Mouse (Mus musculus): ENCODE results near the gene Gm26920. TPM values are rescaled to one million over a fixed set of nuclear protein-coding genes. Genes with fewer than 3 reads are reported as not detected.
"Not testable (repeated sequence)": the region's sequence is repeated elsewhere in the genome, so short reads cannot be mapped to it uniquely, and the experiment has no call there.

Gm26920 gene
- total RNA-seq (2021): not detected
- long read RNA-seq, experiment 1, partial matches to known transcripts: 0 of 1 reads
- long read RNA-seq, experiment 1, other reads (novel, unspliced or antisense): 1 of 1 reads
- long read RNA-seq, experiment 2, partial matches to known transcripts: 0 of 3 reads
- long read RNA-seq, experiment 2, other reads (novel, unspliced or antisense): 3 of 3 reads

DNA sequence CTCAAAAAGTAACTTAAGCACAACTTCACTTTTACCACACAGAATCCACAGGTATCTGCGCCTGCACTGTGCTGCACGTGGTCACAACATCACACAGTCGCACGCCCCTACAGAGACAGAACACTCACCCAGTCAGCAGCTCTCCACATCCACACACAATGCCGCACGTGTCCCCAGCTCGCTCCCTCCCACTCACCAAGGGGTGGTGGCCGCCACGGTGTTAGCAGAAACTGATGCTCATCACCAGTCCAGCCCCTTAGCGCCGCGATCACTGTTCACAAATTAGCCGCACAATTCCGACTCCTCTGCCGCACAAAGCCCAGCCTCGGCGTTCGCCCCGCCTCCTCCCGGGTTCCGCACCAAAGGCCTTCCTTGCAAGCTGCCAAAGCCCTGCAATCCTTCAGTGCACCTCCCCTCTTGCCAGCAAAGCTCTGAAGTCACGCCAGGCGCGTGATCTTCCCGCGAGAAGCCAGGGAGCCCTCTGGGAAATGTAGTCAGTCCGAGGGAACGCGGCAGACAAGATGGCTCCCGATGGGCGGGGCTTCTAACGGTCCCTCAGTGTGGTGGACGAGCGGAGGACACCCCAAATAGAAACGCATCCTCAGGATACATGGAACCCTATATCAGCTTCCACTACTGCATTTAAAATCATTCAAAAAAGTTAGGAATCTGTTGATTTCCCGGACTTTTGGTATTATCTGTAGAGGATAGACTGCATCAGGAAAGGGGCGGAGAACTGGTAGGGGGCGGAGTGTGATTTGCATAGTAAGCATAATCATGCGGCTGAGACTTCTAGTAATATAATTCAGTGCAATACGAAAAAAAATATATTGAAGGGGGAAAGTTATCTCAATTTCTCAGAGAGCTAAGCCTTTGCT, at the start of gene Gm26920, which contains the start of gene Zfp566:
Gene Gm26920 (minus strand): TSS at position 319 of the 878 bp plus-strand sequence.
Gene Zfp566 (minus strand): TSS at position 436 of the 878 bp plus-strand sequence.
- DNase-seq (ENCODE audit: low spot score in 2 of 2): peak; percentile 97 to 98

DNA sequence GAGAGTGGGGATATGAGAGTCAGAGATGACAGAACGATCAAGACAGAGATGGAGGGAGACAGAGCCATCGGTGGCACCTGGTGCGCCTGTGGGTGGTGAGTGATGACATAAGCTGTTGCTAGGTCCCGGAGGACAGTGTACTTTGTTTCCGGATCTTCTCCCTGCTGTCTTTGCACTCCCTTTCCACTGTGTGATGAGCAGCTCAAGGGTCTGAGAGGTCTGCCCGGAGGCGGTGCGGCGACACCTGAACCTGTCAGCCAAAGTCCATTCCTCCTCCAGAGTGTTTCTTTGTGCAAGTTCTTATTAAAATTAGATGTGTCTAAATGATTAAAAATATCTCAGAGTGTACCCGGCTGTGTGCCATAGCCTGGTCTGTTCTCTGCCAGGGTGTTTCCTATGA, 46.6 kb upstream of the Gm26920 start:
- peak in 1 of 2 experiments; percentile 22 for DNase-seq (ENCODE audit: low spot score in 2 of 2)

DNA sequence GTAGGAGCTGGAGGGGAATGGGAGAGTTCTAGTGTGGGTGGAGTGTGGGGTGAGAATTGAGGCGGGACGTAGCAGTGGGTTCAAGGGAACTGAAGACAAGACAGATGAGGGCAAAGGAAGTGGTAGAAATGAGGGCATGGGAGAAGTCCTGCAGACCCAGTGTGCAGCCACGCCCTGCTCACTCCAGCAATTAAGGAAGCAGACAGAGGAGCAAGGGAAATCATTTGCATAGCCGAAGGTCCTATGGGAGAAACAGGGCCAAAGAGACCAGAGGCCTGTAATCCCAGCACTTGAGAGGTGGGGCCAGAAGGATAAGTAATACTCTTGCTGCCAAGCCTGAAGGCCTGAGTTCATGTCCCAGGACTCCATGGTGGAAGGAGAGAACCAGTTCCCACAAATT, 42.2 kb upstream of the Gm26920 start:
- DNase-seq (ENCODE audit: low spot score in 2 of 2): no peak

DNA sequence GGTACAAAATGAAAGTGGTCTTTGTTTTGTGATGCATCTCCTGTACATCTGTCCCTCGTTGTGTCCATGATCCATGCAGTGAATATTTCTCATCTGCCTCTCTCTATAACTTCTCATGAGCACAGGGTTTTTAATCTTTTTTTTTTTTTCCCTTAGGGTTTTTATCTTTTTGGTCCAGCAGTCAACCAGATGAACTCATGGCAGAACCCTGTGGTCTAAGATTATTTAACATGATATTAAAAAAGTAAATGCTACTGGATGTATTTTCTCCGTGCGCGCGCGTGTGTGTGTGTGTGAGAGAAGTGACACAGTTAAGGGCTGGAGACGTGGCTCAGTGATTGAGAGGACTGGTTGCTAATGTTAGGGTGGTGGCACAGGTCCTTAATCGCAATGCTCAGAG, 39.7 kb upstream of the Gm26920 start:
- DNase-seq (ENCODE audit: low spot score in 2 of 2): no peak

DNA sequence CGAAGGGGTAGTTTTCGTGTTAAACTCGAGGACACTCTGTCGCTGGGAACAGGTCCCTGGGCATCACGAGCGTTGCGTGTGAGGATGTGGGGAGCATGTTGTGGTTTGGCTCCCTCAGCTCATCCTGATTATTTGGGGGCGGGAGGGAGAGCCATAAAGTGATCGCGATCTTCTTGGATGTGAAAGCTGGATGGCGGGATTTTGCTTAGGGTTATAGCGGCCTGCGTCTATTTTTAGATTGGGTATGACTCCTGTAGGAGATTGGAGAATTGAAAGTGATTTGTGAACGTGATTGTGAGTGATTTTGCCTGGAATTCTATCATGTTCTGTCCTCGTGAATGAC, 31.9 kb upstream of the Gm26920 start:
- no peak for DNase-seq (ENCODE audit: low spot score in 2 of 2)

DNA sequence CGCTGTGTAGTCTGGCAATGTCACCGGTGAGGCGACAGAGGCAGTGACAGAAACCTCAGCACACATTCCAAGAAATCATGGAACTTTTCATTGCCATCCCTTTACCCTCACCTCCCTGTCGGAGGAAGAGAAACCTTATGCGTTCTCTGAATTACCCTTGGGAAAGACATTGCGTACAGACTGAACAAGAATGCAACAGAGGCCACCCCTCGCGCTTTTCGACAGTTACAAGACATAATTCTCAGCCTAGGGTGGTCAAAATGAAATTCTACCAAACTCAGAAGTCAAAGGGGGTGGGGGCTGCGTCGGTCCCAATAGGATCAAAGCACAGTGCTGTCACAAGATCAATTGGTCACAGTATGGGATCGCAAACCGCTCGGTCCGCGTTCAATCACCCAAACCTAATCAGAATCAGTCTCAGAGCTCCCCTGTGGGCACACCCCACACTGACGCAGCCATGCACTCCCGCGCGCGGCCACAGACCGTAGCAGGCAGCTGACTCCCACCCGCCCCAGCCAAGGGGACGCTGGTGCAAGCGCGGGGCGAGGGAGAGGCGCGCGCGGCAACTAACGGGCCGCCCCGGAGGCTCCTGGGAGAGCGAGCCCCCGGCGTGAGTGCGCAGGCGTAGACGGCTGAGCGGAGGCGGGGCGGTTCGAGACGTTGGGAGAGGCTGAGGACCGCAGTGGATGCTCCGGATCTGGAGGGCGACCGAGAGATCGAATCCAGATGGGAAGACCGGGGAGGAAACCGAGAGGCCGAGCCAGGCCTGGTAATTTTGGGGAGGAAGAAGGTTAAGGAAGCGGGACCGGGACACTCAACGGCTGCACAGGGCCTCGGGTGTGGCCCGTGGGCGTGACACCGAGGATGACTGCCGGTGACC, 31.3 kb upstream of the Gm26920 start, which contains the start of gene Zfp382:
Gene Zfp382 (plus strand): TSS at position 635 of the 880 bp plus-strand sequence.
- DNase-seq (ENCODE audit: low spot score in 2 of 2): peak; percentile 86 to 92

DNA sequence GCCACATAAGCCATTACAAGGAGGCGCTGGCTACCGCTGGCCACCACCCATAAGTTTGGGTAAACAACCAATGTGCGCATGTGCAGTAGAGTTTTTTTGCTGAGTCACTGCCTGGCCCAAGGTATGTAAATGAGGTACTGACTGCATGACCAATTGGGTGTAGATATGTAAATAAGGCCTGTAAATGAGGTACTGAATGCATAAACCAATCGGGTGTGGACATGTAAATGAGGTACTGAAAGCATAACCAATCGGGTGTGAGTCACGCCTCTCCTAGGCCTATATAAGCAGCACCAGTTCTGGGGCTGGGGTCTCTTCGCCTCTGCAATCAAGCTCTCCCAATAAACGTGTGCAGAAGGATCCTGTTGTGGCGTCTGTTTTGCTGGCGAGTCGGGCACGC, 27.7 kb upstream of the Gm26920 start:
- DNase-seq (ENCODE audit: low spot score in 2 of 2): not testable (repeated sequence)

DNA sequence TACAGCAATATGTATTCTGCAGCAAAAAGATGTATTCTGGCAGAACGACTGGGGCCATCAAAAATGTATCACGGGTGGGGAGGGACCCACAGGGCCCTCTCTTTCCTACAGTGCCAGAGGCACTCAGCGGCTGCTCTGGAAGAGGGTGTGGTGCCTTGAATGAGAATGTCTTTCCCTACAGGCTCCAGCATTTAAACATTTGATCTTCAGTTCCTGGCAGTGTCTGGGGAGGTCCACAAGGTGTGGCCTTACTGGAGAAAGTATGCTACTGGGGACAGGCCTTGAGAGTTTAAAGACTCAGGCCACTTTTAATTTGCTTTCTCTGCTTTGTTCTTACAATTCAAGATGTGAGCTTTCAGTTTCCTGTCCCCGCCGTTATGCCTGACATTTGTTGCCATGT, 25.9 kb upstream of the Gm26920 start:
- DNase-seq (ENCODE audit: low spot score in 2 of 2): no peak

DNA sequence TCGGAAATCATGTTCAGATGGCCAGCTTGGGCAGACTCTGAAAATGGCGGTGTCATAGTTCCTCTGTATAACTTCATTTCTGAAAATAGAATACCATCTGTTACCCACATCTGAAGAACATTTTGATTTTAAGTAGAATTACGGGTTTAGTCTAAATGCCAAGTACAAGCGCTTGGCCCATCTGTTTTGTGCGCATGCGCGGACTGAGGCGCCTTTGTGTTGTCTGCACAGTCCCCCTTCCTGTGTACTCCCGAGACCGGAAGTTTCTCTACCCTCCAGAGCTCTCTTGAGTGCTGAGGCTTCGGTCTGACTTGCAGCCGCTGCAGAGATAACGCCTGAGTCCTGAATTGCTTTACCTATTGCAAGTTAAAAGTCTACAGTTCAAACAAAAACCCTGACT, 9.1 kb upstream of the Gm26920 start:
- peak; percentile 68 to 88 for DNase-seq (ENCODE audit: low spot score in 2 of 2)

DNA sequence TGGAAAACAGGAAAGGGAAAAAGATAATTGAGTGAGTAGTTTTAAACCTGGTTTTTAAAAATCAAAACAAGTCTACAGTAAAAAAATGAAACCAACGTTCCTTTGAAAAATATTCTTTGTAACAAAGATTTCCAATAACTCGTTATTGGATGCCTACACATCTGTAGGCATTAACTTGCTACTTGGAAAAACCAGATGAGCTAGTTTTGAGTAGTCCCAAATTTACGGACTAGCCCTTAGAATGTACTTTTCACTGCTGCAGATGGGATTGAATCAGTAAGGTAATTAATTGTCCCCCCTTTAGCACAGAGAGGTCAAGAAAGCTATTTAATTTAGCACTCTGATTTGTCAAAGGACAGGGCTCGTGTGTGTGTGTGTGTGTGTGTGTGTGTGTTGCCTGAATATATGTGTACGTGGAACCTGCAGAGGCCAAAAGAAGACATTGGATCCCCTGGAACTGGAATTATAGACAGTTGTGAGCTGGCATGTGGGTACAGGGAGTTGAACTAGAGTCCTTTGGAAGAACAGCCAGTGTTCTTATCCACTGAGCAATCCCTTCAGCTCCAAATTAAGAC, 5.4 kb upstream of the Gm26920 start:
- no peak for DNase-seq (ENCODE audit: low spot score in 2 of 2)

DNA sequence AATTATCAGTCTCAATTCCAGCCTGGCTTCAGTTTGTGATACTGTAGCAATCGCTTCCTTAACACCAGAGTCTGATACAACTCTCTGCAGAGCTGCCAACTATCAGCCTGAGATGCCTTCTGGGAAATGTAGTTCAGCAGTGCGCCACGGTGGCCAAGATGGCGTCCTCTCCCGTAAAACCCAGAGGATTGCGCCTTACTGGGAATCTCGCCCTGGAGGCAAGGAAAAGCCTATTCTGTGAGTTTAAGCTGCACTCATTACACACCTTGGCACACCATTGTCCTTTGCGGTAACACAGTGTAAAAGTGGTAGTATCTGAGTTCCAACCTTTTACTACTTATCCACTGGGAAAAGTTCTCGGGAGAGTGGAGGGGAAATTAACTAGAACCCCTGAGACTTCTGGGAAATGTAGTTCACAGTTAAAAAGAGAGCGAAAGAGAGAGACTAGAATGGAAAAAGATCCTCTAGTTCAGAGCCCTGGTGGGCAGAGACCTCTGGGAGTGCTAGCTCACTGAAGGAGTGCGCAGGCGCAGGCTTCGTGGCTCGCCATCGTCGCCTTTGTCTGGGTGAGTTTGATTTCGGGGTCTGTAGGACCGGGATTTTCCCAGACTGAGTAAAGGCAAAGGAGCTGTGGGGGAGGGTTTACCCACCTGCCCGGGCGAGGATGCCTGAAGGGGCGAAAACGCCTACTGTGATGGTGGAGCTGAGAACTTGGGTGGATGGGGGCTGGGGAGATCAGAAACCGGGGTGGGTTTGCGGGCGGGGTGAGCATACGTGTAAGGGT, 4.6 kb upstream of the Gm26920 start, which contains the start of gene Zfp260:
Gene Zfp260 (plus strand): TSS at position 132 of the 784 bp plus-strand sequence.
- peak; percentile 91 to 95 for DNase-seq (ENCODE audit: low spot score in 2 of 2)

DNA sequence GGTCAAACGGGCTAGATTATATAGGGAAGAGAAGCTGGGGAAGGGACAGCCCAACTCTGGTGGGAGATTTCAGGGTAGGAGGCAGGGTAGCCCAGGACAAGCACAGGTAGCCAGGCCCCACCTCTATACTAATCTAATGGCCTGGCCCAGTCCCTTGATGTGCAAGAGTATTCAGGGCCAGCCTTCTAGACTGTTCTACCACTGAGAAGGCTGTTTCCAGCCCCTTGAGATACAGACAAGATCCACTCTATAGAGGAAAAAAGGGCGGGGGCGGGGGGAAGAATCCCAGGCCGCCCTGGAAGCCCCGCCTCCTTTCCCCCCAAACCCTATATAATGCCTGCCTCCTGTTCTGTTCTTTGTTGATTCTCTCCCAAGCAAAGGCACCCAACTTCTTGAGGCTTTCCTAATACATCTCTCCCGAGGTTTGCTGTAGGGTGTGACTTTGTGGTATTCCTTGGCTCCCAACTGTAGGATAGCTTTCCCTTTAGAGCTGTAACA, 3.8 kb upstream of the Gm26920 start:
- no peak for DNase-seq (ENCODE audit: low spot score in 2 of 2)

DNA sequence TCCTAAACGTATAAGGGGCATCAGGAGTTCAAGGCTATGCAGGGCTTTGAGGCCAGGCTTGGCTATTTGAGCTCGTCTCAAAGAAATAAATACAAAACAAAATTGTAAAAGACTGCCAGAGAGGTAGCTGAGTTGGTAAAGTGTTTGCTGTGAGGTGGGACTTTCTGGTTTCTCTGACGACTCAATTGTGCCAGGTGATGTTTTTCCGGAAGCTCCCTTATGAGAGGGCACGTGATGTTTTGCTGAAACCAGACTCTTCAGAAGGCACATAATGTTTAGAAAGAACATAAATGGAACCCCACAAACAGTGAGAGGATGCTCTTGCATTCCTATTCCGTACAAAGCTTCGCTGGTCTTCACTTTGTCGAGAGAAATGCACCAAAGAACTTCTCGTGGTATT, 2.5 kb upstream of the Gm26920 start:
- DNase-seq (ENCODE audit: low spot score in 2 of 2): no peak

DNA sequence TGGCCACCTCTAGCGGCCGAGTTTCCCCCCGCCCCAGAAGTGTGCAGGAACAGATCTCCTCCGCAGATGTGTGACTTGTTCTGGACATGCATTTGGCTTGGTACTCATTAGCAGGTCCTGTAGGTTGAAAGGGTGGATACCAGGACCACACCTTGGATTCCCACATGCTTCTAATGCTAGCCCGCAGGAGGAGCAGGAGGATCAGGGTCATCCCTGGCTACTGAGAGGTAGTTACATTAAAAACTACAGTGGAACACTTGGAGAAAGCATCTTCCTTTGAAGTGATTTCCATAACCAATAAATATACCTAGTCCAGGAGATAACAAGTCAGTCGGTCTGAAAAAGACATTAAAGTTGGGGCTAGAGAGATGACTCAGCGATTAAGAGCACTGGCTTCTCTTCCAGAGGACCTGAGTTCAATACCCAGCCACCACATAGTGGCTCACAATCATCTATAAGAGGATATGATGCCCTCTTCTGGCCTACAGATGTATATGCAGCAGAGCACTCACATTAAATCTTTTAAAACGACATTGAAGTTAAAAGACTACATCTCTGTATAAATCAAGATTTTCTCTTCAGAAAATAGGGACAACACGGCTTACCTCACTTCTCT, 868 bp upstream of the Gm26920 start:
- DNase-seq (ENCODE audit: low spot score in 2 of 2): no peak

DNA sequence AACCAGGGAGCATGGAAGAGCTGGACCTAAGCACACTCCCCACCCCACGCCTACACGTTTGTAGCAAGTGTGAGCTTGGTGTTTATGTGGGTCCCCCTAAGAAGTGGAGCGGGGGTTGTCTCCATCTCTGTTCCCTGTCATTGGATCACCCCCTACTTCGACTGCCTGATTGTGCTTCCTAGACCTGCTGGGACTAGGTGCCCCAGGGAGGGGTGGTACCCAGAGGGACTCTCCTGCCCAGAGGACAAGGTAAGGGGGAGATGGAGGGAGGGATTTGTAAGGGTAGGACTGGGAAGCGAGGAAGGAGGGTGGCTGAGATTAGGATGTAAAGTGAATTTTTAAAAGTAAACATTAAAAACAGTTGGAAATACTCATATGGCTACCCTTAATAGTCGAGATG, 805 bp downstream of the Gm26920 start:
- no peak for DNase-seq (ENCODE audit: low spot score in 2 of 2)

DNA sequence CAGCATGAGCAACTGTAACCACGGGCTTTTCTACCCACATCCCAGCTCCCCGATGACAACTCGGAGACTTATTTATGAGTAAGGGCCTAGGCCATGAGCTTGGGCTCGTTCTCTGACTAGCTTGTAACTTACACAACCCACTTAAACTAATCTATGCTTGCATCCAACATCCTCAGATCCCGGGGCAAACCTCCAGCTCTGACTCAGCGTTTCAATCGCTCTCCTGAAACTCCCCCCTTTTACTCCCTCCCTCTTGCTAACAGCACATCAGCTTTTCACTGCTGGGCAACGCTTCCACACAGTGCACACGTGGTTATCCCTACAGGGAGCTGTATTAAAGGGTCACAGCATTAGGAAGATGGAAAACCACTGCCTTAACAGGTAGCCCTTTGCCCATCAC, 3.7 kb downstream of the Gm26920 start:
- no peak for DNase-seq (ENCODE audit: low spot score in 2 of 2)

DNA sequence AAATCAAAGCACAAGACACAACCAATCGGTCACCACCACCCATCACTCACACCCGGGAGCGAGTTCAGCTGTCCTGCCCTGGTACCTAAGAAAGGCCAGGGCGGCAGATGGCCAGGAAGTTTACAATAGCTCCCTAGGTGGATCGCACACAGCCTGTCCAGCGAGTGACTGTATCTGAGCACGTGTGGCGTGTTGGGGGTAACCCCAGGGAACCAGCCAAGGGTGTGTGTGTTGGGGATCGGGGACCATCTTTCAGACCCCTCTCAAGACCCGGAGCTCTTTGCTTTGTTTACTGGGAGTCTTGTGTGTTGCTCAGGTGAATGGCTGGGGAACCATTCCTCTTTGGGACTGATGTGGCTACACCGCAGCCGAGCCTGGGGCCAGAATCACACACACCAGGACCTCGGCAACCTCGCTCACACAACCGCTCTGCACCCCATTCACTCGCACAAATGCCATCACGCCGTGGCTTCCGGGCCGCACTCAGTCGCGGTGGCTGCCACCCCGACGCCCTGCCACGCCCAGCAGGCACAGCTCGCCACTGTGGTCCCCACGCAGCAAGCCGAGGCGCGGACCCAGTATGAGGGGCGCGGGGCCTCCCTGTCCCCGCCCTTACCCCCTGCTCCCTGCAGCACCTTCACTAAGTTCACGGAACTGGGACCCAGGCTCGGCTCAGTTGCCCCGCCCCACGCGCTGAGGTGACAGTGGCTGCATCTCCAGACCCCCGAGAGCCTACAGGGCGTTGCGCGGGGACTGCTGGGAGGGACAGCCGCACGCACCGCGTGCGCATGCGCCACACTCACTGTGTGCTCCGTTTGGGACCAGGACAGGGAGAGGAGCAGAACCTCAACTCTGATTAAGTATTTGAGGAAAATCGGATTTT, 17.8 kb downstream of the Gm26920 start, which contains the start of gene Zfp82:
Gene Zfp82 (minus strand): TSS at position 755 of the 883 bp plus-strand sequence.
- peak; percentile 76 to 79 for DNase-seq (ENCODE audit: low spot score in 2 of 2)

DNA sequence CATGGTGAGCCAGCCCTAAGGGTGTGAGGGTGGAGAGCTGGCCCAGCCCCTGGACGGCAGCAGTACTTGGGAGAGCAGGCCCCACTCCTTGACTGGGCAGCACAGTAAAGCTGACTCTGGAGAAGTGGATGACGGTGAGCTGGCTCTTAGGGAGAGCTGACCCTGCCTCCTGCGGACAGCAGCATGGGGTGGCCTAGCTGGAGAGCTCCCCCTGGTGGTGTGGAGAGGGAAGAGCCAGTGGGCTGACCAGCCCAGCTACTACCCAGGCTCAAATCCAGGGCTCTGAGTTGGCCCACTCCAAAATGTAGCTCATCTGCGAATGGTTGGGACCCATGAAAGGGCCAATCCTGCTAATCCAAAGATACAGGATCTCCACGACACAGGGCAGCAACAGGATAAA, 25.6 kb downstream of the Gm26920 start:
- no peak for DNase-seq (ENCODE audit: low spot score in 2 of 2)

DNA sequence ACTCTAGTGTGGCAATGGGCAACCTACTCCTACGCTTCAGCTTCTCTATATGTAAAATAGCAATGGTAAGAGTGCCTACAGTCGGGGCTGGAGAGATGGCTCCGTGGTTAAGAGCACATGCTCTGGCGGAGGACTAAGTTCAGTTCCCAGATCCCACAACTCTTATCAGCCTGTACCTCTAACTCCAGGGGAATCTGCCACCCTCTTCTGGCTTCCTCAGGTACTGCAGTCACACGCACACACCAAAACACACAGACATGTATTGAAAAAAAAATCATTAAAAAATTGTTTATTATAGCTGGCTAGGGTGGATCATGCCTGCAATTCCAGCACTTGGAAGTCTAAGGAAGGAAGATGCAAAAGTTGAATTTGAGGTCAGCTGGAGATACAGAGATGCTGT, 27.7 kb downstream of the Gm26920 start:
- DNase-seq (ENCODE audit: low spot score in 2 of 2): no peak
